Mouse (Mus musculus) spleen, adult 2 months (tissue): Measurements from ENCODE around the gene Ptprg.

Experiments used
- CTCF ChIP-seq: fragments of 200-500 bp; IDR thresholded peaks from 2 replicates; pipeline ENCODE4 v1.5.1; 2011; ENCODE audit warnings: mild to moderate bottlenecking, inconsistent platforms; ENCODE audit not compliant: insufficient read depth, insufficient read length, insufficient replicate concordance; ENCODE audit errors: extremely low read depth
- POLR2A ChIP-seq: fragments of 200-500 bp; IDR thresholded peaks from 2 replicates; pipeline ENCODE4 v1.6.1; 2011; ENCODE audit warnings: low read depth, low read length, inconsistent platforms

DNA sequence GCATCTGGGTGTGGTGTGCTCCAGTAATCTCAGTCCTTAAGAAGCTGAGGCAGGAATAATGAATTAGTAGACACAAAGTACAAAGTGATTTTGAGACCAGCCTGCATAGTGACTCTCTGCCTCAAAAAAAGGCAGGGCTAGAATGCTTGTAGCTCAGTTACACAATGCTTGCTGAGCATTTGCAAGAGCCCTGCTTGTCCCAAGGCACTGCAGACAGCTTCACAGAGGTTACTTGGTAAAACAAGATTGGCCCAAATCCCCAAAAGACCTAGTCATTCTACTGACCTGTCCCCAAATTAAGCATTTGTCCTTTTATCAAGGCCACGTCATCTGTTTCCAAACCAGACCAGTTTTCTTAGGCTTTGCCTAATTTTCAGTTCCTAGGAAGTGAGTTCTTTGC lies 190.4 kb downstream of the Ptprg start:
- no peak for TF ChIP-seq CTCF
- no peak for TF ChIP-seq POLR2A
